Mouse (Mus musculus): ENCODE results near the gene Artn. TPM values are rescaled to one million over a fixed set of nuclear protein-coding genes. Genes with fewer than 3 reads are reported as not detected.

Artn gene
- polyA plus RNA-seq, 1 experiment from 2014 or later = 0.30 TPM

DNA sequence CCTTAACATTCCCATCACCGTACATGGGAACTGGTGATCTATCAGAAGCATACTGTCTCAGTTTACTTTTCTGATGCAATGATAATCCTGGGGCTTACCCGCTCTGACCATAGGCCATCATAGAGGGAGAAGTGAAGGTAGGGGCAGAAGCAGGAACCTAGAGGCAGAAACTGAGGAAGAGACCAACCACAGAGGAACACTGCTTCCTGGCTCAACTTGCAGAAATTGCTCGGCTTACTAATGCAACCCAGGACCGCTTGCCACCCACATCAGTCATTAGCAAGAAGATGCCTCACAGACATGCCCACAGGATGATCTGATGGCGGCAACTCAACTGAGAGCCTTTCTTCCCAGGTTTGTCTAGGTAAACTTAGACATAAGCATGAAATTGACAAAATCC lies 10.8 kb downstream of the Artn start:
- DNase-seq (ENCODE audit: low spot score) = no peak

DNA sequence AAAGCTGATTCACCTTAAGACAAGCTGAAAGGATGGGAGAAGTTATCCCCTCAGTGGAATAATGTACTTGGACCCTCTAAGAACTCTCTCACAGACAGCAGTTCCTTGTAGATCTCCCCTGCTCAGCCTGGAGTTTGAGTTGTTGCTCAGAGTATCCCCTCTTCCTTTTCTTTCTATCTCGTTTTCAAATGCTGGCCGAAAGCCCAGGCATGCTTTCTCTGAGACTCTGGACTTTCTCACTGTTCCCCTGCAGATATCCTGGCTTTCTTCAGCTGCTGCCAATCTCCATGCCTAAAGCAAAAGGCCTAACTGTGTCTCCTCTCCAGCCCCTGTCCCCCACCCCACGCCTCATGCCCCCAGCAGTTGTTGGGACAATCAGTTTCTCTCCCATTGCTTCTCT lies 11.3 kb downstream of the Artn start:
- DNase-seq (ENCODE audit: low spot score) = no peak

DNA sequence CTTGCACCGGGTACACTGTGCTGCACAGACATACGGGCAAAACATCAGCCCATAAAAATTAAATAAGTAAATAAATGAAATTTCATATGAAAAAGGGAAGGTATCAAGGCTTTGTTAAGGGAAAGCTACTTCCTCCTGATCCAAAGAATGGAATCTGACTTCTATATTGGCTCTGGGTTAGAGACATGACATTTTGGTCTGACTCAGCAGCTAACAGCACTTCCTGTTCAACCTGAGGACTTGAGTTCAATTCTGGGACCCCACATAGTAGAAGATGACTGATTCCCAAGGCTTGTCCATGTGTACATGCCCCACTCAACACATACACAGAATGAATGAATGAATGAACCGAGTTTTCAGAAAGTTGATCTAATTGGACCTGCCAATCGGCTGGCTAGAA lies 11.7 kb downstream of the Artn start:
- no peak for DNase-seq (ENCODE audit: low spot score)

DNA sequence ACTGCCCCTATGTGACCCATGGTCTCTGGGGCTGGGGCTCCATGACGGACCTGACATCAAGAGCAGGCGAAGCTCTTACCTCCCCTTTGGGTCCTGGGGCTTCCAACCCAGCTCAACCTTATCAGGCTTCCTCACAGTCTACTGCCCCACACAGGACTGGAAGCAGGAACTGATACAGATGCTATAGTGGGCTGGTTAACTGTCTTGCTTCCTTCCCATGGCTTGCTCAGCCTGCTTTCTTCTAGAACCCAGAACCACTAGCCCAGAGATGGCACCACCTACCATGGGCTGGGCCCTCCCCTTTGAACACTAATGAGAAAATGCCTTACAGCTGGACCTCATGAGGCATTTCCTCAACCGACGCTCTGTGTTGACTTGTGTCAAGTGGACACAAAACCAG lies 12.2 kb downstream of the Artn start:
- DNase-seq (ENCODE audit: low spot score) = no peak

DNA sequence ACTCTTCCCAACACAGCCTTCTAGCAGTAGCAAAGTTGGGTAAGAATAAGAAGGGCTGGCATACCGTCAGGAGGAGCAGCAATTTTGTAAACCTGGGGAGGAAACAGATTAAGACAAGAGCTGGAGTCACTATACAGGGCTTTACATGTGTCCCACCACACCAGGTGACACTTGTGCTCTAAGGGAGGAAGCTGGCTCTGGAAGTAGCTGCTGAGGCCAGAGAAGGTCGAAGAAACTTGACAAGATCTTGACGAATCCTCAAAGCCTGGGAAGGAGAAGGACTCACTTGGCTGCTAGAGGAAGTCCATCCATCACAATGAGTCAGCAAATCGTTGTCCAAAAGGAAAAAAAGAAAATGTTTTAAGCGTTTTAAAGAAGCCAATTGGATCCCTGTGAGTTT lies 13.2 kb downstream of the Artn start:
- no peak for DNase-seq (ENCODE audit: low spot score)

DNA sequence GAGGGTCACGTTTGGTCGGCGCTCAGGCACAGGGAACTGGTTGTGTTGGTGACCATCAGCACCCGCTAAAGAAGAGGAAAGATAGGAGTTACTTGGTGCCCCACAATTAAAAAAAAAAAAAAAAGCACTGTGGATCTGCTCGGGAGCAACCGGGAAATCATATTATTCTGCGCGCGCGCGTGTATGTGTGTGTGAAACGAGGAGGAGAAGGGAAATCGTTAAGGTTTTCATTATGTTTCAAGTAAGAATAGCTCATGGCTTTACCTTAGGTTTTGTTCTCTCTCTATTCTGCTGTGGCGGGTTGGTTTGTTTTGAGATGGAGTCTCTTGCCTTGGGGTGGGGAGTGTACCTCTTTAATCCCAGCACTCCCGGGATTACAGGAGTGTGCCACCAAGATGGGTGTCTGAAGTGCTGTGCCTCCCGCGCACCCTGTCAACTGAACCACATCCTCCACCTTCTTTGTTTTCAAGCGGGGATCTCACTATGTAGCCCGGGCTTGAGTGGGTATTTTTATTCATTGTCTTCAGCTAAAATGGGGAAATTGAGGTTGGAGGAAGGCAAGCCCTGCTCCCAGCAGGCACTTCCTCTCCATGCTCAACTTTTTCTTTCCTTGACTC lies 14.0 kb downstream of the Artn start:
- peak; percentile 31 for DNase-seq (ENCODE audit: low spot score)

DNA sequence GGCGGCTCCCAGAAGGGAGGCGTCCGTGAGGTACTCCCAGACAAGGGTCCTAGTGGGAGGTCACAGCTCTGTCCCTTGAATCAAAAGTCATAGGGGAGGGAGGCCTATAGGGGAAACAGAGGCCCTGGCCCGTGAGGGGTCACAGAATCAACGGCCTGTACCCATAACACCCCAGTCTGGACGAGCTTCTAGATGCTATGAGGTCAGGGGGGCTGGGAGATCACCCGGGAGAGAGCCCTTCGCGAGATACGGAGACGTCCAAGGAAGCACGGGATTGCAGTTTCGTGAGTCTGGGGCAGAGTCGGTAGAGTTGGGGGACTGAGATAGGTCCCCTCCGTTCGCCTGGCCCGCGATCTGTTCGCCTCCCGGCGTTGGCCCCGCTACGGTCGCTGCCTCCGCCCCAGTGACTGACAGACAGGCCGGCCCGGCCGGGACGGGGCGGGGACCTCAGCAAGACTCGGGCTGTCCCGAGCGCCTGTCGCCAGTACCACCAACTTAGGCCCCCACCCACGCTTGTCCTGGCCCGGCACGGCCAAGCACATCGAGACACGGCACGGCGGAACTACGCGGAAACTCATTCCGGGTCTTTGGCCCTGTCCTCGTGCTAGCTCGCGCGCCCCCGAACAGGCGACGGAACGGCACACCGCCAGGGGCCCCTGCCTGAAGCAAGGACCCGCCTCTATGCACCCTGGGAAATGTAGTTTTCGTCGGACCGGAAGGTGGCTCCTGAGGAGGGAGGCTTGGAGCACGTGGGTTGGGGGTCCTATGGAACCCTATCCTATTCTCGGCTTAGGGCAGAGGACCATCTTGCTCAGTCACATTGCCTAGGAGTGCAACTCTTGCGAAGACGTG lies 14.7 kb downstream of the Artn start, which contains the start of gene Ipo13:
TSS of gene Ipo13 (minus strand) at position 409 of the 852 bp plus-strand sequence.
- DNase-seq (ENCODE audit: low spot score) = peak; percentile 93

DNA sequence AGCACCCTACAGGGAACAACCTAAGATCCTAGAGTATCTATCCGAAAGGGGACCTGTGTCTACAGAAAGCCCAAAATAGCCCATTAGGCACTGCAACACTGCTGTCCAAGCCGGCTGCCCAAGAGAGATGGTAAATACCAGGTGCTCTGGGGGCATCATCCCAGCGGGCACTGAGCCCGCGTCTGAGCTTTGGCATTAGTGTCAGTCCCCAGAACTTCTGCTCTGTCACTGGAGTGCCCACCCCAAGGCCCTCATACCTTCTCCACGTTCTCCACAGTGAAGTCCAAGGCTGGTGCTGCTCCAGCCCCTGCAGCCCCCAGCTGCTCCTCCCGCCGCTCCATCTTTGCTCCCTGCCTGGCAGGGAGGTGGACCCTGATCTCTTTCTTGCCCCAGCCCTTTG lies 15.5 kb downstream of the Artn start:
- DNase-seq (ENCODE audit: low spot score) = no peak

DNA sequence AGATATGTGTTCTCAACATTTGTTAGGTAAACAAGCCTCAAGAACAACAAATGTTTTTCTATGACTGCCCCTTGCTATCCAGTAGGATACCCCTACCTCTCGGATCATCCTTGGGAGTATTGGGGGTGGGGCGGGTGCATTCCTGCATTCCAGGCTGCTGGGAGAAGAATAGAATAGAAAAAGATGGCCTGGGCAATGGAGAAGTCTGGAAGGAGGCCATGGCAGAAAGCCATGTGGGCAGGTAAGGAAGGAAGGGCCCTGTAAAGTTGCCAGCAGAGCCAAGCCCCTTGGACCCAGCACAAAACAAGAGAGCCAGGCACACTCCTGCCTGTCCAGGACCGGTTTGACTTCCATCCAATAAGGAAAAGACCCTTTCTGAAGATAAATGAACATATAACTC lies 16.1 kb downstream of the Artn start:
- no peak for DNase-seq (ENCODE audit: low spot score)

DNA sequence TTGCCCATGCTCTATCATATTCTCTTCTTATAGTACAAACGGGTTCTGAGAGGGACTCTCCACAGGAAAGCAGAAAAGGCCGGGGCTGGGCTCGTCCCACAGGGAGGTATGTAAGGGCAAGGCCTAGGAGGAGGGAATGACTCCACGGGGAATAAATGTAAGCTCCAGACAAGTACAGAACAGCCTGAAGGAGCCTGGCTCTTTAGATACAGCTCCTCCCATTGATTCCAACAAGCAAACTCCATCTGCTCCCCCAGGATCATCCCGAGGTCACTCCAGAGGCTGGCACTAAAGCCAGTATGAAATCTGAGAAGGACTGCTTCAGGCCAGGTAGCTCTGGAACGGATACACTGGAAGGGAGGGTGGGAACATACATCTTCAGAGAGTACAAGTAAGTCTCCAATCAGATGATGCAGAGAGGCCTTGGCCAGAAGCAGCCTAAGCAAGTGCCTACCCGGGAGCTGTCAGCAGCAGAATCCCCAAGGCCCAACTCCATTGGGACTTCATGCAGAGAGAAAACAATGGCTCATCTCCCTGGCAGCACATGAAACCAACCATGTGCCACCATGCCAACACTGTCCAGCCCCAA lies 16.8 kb downstream of the Artn start:
- DNase-seq (ENCODE audit: low spot score) = no peak

DNA sequence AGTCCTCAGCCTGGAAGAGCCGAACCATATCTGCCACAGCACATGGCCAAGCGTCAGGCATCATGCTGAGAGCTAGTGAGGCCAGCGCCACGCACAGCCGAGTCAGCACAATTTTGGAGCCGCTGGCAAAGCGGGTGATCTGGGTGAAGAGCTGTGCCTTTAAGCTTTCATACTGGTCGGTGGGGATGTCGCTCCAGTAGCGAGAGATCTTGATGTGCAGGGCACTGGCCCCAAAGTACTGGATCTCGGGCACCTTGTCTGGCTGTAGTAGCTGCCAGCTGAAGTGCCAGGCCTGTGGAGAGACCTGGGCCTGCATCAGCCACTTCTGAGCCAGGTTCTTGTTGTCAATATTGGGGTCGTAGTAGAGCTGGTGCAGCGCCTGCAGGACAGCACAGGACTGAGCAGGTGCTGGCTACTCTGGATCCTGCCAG lies 17.4 kb downstream of the Artn start:
- DNase-seq (ENCODE audit: low spot score) = no peak

DNA sequence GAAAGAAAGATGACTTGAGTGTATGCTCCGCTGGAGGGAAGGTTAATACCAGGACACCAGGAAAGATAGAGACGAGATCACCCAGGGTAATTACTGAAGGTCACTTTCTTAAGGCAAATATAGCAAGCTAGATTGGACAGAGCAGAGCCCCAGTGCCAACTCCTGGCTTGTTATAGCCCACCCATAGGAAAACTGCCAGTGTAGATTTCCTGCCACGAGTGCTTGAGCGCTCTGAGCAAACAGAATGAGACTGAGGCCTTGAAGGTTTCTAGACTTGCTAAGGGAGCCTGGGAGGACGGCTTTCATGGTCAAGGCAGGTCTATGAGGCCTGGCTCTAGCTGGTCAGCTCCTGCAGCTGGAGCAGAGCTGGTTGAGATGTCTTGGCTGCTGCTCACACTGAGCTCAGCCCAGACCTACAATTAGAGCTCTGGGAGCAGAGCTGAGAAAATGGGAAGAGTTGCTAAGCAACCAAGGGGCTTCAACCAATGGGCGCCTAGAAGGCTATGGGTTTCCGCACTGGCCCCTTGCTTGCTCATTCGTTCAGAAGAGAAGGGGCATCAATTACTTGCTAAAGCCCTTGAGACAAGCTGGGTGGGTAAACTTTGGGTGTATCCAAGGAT lies 20.6 kb downstream of the Artn start:
- DNase-seq (ENCODE audit: low spot score) = no peak

DNA sequence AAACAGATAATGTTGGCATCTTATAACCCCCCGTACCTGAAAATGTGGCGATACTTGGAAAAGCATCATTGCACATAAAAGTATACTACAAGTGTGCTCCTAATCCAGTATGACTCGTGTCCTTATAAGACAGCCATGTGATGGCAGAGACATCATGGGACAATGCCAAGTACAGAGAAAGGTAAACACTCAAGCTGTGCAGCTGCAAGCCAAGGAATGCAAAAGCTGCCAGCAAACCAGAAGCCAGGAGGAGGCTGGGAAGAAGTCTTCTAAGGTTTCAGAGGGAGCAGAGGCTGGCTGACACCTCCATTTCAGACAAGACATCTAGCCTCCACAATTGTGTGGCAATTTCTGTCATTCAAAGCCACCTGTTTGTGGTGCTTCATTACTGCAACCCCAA lies 23.4 kb downstream of the Artn start:
- no peak for DNase-seq (ENCODE audit: low spot score)

DNA sequence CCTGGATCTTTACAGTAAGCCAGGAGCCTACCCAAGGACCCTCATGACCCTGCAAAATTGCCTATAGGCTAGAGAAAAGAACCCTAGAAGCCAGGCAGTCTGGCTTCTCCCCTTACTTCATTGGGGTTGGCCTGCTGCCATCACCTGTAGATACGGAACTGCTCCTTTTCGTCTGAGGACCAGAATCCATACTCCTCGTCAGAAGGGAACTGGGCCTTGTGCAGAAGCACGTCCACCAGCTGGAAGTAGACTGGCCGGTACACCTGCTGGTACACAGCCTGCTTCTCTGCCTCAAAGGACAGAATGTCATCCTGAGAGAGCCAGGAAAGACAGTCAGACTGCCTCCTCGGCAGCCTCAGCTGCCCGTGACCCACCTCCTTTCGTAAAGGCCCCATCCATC lies 24.8 kb downstream of the Artn start:
- no peak for DNase-seq (ENCODE audit: low spot score)

DNA sequence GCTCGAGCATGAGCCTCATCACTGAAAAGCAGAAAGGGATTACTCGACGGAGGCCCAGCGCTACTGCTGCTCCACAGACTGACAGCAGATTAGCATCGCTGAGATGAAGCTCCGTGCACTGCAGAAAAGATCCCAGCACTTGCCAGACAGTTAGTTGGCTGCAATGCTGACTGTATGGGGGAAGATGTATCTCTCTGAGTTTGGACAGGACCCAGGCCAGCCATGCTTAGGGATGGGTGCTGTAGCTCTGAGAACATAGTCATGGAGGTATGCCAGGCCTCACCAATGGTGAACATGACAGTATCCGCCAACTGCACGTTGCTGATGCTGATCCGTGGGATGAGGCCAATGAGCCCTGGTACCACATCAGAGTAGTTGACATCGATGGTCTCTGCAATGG lies 25.5 kb downstream of the Artn start:
- no peak for DNase-seq (ENCODE audit: low spot score)

DNA sequence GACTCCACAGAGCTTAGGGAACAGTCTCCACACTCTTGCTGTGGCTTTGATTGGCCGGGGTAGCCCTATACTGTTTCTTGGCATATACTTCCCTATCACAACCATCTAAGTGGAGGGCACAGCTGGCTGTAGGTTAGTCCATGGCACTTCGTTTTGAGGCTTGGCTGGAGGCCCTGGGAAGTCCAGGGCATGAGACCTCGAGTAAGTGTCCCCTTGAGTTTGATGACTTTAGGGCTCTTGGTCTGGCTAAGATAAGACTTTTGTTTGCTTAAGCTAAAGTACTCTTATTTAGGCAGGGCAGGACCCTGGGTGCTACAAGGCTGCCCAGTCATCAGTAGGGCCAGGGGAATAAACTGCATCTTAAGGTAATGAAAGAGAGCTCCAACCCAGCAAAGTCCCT lies 31.5 kb downstream of the Artn start:
- DNase-seq (ENCODE audit: low spot score) = no peak

DNA sequence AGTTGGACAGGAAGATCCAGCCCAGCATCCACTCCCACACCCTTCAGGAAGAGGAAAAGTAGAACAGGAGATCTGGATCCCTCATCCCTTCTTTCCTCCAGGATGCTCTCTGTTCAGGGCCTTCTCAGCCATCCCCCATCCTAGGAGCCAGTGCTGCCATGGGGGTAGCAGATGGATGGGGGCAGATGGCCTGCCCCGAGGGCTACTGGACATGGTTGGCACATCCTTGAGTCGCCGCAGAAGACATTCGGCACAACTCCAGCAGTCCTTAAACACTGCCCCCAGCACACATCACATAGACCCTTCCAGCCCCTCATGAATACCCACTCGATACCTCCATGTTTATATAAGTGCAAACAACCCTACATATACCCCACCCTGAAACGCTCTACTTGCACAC lies 33.5 kb downstream of the Artn start:
- no peak for DNase-seq (ENCODE audit: low spot score)

DNA sequence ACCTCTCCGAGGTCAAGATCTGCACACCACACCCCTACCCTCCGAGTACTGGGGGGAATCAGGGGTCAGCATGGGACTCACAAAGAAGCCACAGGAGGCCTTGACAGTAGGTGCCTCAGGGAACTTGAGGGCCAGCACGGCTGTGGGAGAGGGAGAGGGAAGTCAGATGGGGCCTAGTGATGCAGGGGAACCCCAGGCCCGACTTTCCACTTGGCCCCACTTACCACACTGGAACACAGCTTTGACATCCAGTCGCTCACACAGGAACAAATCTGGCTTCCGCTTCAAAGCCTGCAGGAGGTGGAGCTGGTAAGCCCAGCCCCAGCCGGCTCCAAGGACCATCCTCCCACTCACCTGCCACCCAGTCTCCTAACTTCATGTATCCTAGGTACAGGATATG lies 34.2 kb downstream of the Artn start:
- DNase-seq (ENCODE audit: low spot score) = no peak

DNA sequence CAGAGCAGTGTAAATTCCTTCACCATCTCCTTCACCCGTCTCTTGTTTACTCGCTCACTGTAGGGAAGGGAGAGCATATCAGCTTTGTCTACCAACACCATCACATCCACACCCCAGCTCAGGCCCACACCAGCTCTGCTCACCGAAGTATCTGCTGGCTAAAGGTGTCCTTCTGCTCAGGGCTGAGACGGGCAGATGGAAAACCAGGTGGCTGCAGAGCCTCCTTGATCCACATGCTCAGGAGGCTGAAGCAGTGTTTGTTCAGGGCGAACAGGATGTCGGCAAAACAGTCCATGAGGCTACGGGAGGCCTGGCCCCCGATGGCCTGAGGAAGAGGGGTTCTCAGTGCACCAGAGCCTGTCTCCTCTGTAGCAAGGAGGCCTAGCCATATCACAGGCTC lies 35.0 kb downstream of the Artn start:
- no peak for DNase-seq (ENCODE audit: low spot score)

DNA sequence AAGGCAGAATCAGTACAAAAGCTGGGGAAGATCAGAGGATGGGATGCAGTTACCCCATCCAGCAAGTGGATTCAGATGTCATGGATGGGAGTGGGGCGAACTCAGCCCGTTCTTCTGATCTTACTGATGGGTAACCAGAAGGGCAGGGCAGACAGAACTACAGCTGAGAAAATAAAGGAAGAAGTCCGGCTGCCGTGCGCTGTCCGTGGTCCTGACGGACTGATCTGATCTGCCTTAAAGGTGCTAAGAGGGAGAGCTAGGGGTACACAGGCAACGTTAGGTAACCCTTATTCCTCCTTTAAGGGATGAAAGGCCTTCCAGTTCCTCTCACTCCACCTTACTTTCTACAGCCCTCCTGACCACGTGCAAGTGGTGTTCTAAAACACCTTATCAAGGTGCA lies 36.2 kb downstream of the Artn start:
- peak; percentile 51 for DNase-seq (ENCODE audit: low spot score)

DNA sequence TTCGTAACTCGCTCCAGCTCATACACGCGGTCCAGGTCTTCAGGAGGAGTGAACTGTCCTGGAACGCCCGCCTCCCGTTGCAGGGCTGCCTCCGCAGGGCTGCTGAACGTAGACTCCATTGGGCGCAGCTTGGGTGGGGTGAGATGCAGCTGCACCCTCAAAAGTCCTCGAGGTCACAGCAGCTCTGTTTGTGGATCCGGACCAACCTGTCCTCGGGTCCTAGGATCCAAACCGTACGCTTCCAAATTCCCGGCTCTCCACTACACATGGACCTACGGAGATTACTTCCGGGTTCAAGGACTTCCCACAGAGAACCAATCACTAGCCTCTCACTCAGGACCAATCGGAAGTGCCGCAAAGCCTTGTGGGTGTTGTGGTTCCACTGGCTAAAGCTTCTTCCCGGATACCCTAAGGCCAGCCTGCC lies 37.8 kb downstream of the Artn start, which contains the start of gene Dph2:
TSS of gene Dph2 (minus strand) at position 295 of the 424 bp plus-strand sequence.
- DNase-seq (ENCODE audit: low spot score) = peak; percentile 87

DNA sequence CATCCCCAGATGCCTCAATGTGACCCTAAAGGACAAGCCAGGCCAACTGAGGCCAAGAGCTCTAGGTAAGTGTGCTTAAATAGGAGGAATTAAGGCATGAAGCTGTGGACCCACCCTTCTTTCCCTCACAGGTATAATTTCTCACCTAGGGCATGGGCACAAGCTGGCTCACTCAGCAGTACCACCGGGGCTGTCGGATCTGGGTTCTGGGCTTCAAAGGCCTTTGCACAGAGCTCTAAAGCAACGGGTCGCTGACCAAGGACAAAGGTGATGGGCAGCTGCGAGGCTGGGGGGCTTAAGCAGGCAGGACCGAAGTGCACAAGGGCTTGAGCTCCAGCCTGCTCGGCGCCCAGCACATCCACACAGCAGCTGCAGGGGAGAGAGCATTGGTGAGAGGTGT lies 38.8 kb downstream of the Artn start:
- no peak for DNase-seq (ENCODE audit: low spot score)

Measured in thymus, postnatal 0 days (tissue).